Mouse (Mus musculus): Measurements from ENCODE around the gene Brd1. TPM values are rescaled to one million over a fixed set of nuclear protein-coding genes. Genes with fewer than 3 reads are reported as not detected.

Gene Brd1
- polyA plus RNA-seq, 1 experiment from 2014 or later: 28.2 TPM

DNA sequence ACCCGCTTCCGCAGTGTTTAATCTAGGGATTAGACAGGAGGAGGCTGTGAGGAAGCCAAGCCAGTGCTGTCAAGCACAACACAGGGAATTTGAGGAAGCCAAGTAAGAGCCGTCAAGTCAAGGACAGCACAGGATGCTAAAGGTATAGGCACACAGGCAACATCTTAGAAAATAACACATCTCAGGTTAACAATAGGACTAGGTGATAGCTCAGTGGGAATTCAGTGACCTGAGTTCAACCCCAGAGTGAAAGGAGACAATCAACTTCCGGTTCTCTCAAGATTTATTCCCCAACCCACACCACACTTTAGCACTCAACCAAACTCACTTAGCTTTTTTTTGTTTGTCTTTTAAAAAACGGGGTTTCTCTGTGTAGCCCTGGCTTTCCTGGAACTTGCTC lies 34.5 kb downstream of the Brd1 start:
- no peak for ATAC-seq (ENCODE audit: low FRiP score)
- H3K36me3 ChIP-seq: peaks cover 92% of the 10 kb centered on the region
- WGBS: 94% methylated on average over 5 of the region's 5 CpGs

DNA sequence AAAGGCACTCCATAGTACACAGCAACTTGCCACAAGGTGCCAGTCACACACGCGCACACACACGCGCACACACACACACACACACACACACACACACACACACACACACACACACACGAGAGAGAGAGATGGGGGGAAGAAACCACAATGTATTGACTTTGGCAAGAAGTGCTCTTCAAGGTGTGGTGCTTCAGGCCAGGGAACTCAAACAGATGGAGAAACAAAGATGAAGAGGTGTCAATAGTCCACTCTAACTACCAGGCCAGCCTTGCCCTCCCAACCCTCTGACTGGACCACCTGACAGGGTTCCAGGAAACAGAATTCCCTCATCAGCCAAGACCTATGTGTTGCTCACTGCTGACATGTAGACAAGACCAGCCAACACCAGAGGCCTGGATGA lies 36.4 kb downstream of the Brd1 start:
- Histone ChIP-seq H3K4me2 (replicated peaks) (no peak overlapping the region), H3K9ac (no peak overlapping the region), H3K27me3 (no peaks in the 10 kb centered on the region), H3K36me3 (peaks cover 90% of the 10 kb centered on the region), H3K4me1 (no peaks in the 10 kb centered on the region), H3K27ac (no peak overlapping the region), H3K4me3 (no peak overlapping the region), H3K9me3 (replicated peaks) (no peaks in the 10 kb centered on the region)
- ATAC-seq (ENCODE audit: low FRiP score): no peak
- WGBS: 96% methylated on average over 5 of the region's 5 CpGs

More for the DNA sequence above, 34.5 kb downstream of the Brd1 start:
- H3K9ac ChIP-seq: no peak overlapping the region
- no peaks in the 10 kb centered on the region for H3K27me3 ChIP-seq
- no peaks in the 10 kb centered on the region for H3K4me1 ChIP-seq
- H3K4me2 ChIP-seq (replicated peaks): no peak overlapping the region
- no peak overlapping the region for H3K27ac ChIP-seq
- H3K4me3 ChIP-seq: no peak overlapping the region
- no peaks in the 10 kb centered on the region for H3K9me3 ChIP-seq (replicated peaks)

DNA sequence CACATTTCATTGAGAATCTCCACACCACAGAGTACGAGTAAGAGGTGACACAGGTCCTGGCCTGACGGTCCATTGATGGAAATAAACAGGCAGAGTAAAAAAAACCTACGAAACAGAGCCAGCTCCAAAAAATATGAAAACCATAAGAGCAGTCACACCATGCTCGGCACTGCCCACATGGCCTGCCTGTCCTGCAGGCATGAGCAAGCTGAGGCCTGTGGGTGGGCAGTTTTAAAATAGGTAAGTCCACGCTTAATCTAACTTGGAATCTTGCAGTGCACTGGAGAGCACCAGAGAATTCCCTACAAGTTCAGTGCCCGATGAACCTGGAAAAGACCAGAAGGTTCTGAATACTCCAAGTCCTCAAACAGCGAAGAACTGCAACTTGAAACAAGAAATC lies 38.0 kb downstream of the Brd1 start:
- Histone ChIP-seq H3K4me1 (no peaks in the 10 kb centered on the region), H3K9me3 (replicated peaks) (no peaks in the 10 kb centered on the region), H3K36me3 (peaks cover 94% of the 10 kb centered on the region), H3K9ac (no peak overlapping the region), H3K27ac (no peak overlapping the region), H3K27me3 (no peaks in the 10 kb centered on the region), H3K4me2 (replicated peaks) (no peak overlapping the region), H3K4me3 (no peak overlapping the region)
- WGBS: 93% methylated on average over 7 of the region's 7 CpGs
- no peak for ATAC-seq (ENCODE audit: low FRiP score)

DNA sequence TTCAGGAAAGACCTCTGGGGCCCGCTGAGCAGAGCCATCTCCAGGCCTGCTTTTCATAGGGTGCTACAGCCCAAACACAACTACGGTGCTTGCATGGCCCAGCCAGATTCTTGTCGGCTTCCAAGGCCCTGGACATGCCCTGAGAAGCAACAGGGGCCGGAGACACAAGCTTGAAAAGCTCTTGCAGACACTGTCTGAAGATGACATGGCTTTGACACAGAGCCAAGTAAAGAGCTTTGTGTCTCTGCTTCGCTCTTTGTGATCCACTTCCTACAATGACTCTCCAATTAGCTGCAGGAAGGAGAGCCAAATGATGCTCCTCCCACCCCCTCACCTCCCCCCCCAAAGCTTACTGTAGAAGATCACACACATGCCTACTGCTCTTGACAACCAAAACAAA lies 40.0 kb downstream of the Brd1 start:
- Histone ChIP-seq H3K4me1 (no peaks in the 10 kb centered on the region), H3K9me3 (replicated peaks) (no peaks in the 10 kb centered on the region), H3K36me3 (peaks cover 94% of the 10 kb centered on the region), H3K4me2 (replicated peaks) (no peak overlapping the region), H3K27ac (no peak overlapping the region), H3K9ac (no peak overlapping the region), H3K4me3 (no peak overlapping the region), H3K27me3 (no peaks in the 10 kb centered on the region)
- 79% methylated on average over 5 of the region's 5 CpGs for WGBS
- no peak for ATAC-seq (ENCODE audit: low FRiP score)

DNA sequence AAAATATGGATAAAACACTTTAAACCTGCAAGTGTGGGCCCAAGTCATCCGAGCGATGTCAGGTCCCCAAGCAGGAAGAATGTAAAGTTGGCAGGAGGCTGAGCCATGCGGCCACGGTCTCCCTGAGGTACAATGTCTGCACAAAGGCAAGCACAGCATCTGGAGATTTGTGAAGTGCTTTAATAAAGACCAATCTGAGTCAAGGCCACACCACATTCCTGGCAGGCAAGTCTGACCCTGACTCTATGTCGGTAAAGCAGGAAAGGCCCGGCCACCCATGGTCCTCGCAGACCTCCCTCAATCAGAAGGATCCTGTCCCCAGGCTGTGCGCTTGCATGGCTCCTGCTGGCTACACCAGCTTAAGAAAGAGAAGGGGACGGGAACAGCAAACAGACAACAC lies 41.3 kb downstream of the Brd1 start:
- Histone ChIP-seq H3K36me3 (peaks cover 93% of the 10 kb centered on the region), H3K9me3 (replicated peaks) (no peaks in the 10 kb centered on the region), H3K4me3 (no peak overlapping the region), H3K9ac (no peak overlapping the region), H3K27me3 (no peaks in the 10 kb centered on the region), H3K4me2 (replicated peaks) (no peak overlapping the region), H3K4me1 (no peaks in the 10 kb centered on the region), H3K27ac (no peak overlapping the region)
- no peak for ATAC-seq (ENCODE audit: low FRiP score)
- WGBS: 85% methylated on average over 9 of the region's 9 CpGs

DNA sequence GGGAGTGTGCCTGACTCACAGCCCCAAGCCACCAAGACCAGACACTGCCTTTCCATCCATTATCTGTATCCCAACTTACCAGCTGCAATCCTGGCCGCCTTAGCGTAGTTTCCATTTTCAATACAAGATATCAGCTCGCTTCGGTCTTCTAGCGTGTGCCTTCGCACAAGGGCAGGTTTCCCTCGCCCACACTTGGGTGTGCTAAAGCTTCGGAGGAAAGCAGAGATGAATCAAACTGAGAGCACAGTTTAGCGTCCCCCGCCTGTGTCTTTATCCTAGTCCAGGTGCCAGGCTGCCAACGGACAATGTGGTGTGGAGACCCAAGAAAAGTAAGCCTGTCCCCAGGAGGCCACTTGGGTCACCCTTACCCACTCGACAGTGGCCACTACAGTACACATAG lies 42.9 kb downstream of the Brd1 start:
- Histone ChIP-seq H3K27me3 (no peaks in the 10 kb centered on the region), H3K9ac (no peak overlapping the region), H3K4me1 (no peaks in the 10 kb centered on the region), H3K9me3 (replicated peaks) (no peaks in the 10 kb centered on the region), H3K36me3 (peaks cover 93% of the 10 kb centered on the region), H3K4me3 (no peak overlapping the region), H3K27ac (no peak overlapping the region), H3K4me2 (replicated peaks) (no peak overlapping the region)
- WGBS: 94% methylated on average over 12 of the region's 12 CpGs
- ATAC-seq (ENCODE audit: low FRiP score): no peak

DNA sequence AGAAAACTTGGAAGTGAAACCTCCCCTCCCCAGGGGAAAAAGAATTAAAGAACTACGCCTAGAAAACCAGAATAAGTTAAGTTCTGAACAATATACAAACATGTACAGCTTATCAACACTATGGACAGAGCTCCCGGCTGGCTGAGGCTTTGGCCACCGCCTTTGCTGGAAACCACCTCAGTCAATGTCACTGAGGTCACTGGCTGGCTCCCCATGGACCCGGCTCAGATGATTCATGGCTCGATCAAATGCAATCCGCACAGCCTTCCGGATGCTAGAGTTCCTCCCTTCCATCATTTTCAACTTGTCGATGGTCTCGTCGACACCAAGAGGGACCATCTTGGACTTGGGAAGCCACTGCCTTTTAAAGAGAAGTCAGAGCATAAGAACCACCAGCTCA lies 45.9 kb downstream of the Brd1 start:
- Histone ChIP-seq H3K36me3 (peaks cover 80% of the 10 kb centered on the region), H3K9ac (no peak overlapping the region), H3K4me3 (no peak overlapping the region), H3K27me3 (no peaks in the 10 kb centered on the region), H3K9me3 (replicated peaks) (no peaks in the 10 kb centered on the region), H3K27ac (no peak overlapping the region), H3K4me2 (replicated peaks) (no peak overlapping the region), H3K4me1 (no peaks in the 10 kb centered on the region)
- WGBS: 83% methylated on average over 10 of the region's 10 CpGs
- no peak for ATAC-seq (ENCODE audit: low FRiP score)

DNA sequence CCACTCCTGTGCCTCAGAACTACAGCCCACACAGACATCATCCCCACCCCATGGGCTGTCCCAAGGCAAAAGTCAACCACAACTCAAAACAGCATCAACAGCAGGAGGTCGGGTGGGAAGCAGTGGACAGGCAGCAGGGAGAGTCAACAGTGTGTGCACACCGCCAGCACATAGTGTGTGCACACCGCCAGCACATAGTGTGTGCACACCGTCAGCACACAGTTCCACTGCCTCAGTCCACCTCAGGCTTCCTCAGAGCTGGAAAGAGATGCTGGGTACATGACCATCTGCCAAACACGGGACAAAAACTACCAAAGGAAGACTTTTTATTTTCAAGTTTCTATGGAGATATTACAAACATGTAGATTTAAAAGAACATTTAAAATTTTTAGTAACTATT lies 47.3 kb downstream of the Brd1 start:
- Histone ChIP-seq H3K4me1 (no peaks in the 10 kb centered on the region), H3K9ac (no peak overlapping the region), H3K27ac (no peak overlapping the region), H3K36me3 (peaks cover 69% of the 10 kb centered on the region), H3K4me3 (no peak overlapping the region), H3K4me2 (replicated peaks) (no peak overlapping the region), H3K9me3 (replicated peaks) (no peaks in the 10 kb centered on the region), H3K27me3 (no peaks in the 10 kb centered on the region)
- no peak for ATAC-seq (ENCODE audit: low FRiP score)
- 85% methylated on average over 5 of the region's 5 CpGs for WGBS

GRCm38 (mm10) chr15:88684039-88684438 lies 50.0 kb downstream of the Brd1 start:
- Histone ChIP-seq H3K27ac (no peak overlapping the region), H3K27me3 (no peaks in the 10 kb centered on the region), H3K4me1 (no peaks in the 10 kb centered on the region), H3K9ac (no peak overlapping the region), H3K4me3 (no peak overlapping the region), H3K36me3 (peaks cover 42% of the 10 kb centered on the region), H3K9me3 (replicated peaks) (no peaks in the 10 kb centered on the region), H3K4me2 (replicated peaks) (no peak overlapping the region)
- WGBS: 89% methylated on average over 6 of the region's 6 CpGs
- ATAC-seq (ENCODE audit: low FRiP score): no peak

GRCm38 (mm10) chr15:88680931-88681330 lies 53.1 kb downstream of the Brd1 start:
- H3K4me1 ChIP-seq: 0 out of 2 replicates have a peak, but pooled peaks cover 3% of the 10 kb centered on the region
- no peaks in the 10 kb centered on the region for H3K9me3 ChIP-seq (replicated peaks)
- no peaks in the 10 kb centered on the region for H3K27me3 ChIP-seq
- H3K27ac ChIP-seq: no peak overlapping the region
- 80% methylated on average over 5 of the region's 5 CpGs for WGBS
- ATAC-seq (ENCODE audit: low FRiP score): no peak
- peaks cover 16% of the 10 kb centered on the region for H3K36me3 ChIP-seq
- no peak overlapping the region for H3K4me3 ChIP-seq
- H3K9ac ChIP-seq: no peak overlapping the region
- no peak overlapping the region for H3K4me2 ChIP-seq (replicated peaks)

DNA sequence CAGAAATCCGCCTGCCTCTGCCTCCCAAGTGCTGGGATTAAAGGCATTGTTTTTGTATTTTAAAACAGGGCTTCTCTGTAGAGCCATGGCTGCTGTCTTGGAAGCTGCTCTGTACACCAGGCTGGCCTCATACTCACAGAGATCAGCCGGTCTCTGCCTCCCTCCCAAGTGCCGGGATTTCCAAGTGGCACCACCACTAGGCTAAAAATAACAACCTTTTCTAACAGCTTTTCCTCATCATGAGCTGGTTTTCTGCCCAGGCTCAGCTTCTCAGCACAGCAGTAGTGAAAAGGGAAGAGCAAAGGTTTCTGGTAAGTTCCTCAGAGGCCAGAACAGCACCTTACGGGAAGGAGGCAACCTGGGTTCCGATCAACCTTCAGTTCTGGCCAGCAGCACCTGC lies 56.5 kb downstream of the Brd1 start:
- Histone ChIP-seq H3K27me3 (no peaks in the 10 kb centered on the region), H3K4me1 (0 out of 2 replicates have a peak, but pooled peaks cover 3% of the 10 kb centered on the region), H3K4me3 (no peak overlapping the region), H3K36me3 (no peaks in the 10 kb centered on the region), H3K9me3 (replicated peaks) (no peaks in the 10 kb centered on the region), H3K27ac (no peak overlapping the region), H3K9ac (no peak overlapping the region), H3K4me2 (replicated peaks) (no peak overlapping the region)
- no peak for ATAC-seq (ENCODE audit: low FRiP score)
- WGBS: 87% methylated on average over 5 of the region's 5 CpGs

DNA sequence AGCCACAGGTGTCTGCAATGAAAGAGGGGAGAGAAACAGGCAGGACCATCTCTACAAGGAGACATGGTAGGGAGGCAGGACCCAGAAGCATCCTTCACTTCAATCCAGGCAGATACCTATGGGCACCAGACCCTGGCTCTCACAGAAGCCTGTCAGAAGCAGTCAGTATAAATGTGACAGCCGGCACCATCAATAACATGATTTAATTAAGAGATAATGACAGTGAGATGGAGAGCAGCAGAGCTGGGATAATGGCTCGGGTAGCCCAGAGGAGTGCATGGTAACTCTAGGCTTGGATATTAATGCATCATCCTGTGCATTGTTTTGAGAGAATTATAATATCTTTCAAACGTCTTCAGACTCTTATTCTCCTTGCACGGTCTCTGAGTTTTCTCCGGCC lies 58.0 kb downstream of the Brd1 start:
- H3K27ac ChIP-seq: no peak overlapping the region

GRCm38 (mm10) chr15:88668693-88669092 lies 65.3 kb downstream of the Brd1 start:
- Histone ChIP-seq H3K27ac (no peak overlapping the region), H3K9me3 (replicated peaks) (no peaks in the 10 kb centered on the region), H3K9ac (no peak overlapping the region), H3K4me1 (no peaks in the 10 kb centered on the region), H3K4me3 (no peak overlapping the region), H3K4me2 (replicated peaks) (no peak overlapping the region), H3K27me3 (peaks cover under 1% of the 10 kb centered on the region; the same call in 1 of the 2 replicates), H3K36me3 (no peaks in the 10 kb centered on the region)
- no peak for ATAC-seq (ENCODE audit: low FRiP score)
- 88% methylated on average over 2 of the region's 2 CpGs for WGBS

More for the DNA sequence above, 58.0 kb downstream of the Brd1 start:
- Histone ChIP-seq H3K36me3 (no peaks in the 10 kb centered on the region), H3K4me2 (replicated peaks) (no peak overlapping the region), H3K4me1 (0 out of 2 replicates have a peak, but pooled peaks cover 3% of the 10 kb centered on the region), H3K9me3 (replicated peaks) (no peaks in the 10 kb centered on the region), H3K27me3 (no peaks in the 10 kb centered on the region), H3K4me3 (no peak overlapping the region), H3K9ac (no peak overlapping the region)
- WGBS: 78% methylated on average over 5 of the region's 5 CpGs
- ATAC-seq (ENCODE audit: low FRiP score): peak; percentile 40; the same call in 1 of the 2 replicates

Measured in hindbrain, embryonic 12.5 days (tissue).